Comparison of ENCODE assay signal across 8 mouse cellular contexts in the genomic region with DNA sequence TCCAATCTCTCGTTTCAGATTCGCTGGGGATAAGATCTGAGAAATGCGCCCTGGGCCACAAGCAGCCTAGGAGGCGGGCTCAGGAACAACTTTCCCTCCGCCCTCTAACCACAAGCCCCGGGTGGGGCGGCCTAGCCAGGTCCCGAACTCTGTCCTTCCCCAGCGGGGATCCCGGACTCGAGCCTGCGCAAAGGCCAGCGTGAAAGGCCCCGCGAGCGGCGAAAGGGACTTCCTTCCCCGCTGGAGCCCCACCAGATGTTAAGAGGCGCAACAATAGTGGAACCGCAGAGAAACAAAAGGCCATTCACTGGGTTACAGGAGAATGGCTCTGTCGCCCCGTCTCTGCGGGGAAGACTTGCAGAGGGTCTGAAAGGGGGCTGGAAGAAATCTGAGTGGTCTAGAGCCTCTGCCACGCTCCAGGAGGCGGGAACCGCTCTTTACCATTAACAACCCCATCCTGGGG. TPM values are rescaled to one million over a fixed set of nuclear protein-coding genes. Genes with fewer than 3 reads are reported as not detected.
A peak's percentile ranks its signal among the peaks of the same experiment; 100 is the strongest.
DNase-seq lines count a peak whose midpoint lies in the region; TF ChIP-seq lines count a peak whose summit lies in the region.

No protein-coding gene starts in this region.

- peak; percentile 81 for DNase-seq in forebrain, embryonic 10.5 days (ENCODE audit: extremely low spot score, low spot score)
- peak; percentile 53 to 54 for DNase-seq in heart, postnatal 14 days
- DNase-seq in kidney, postnatal 36 days, result peak; percentile 86 to 88
- DNase-seq in lung, postnatal 25 days (ENCODE audit: low spot score), result peak; percentile 75
- DNase-seq in ovary, postnatal 10 days (ENCODE audit: low spot score), result peak; percentile 60
- DNase-seq in thymus, postnatal 4 days, result peak; percentile 73

- peak overlapping the region; percentile 89 for H3K4me3 ChIP-seq in E14TG2a.4 (replicated peaks; ENCODE audit: low read length)
- H3K4me3 ChIP-seq in bone marrow macrophage, adult 2 months (ENCODE audit: insufficient read depth, low read length), result peak overlapping the region; percentile 78
- H3K4me3 ChIP-seq in forebrain, embryonic 10.5 days, result peak overlapping the region; percentile 73

- WGBS in forebrain, embryonic 10.5 days, result under 1% methylated on average over 26 of the region's 26 CpGs

- 0 out of 2 replicates have a peak overlapping the region, but pooled peaks have one; percentile 4 for H3K27ac ChIP-seq in bone marrow macrophage, adult 2 months (ENCODE audit: insufficient read depth, low read depth, low read length)
- peak overlapping the region; percentile 92 for H3K27ac ChIP-seq in forebrain, embryonic 10.5 days

- intact Hi-C loops in heart, postnatal 14 days (cut with DNase I), result loop anchor here (5.0 kb wide), 3 partner anchors 41 to 89 kb away; no protein-coding TSS in a partner anchor

- no peaks in the 10 kb centered on the region for H3K36me3 ChIP-seq in E14TG2a.4 (ENCODE audit: insufficient read depth, low read length)
- no peaks in the 10 kb centered on the region for H3K36me3 ChIP-seq in forebrain, embryonic 10.5 days (replicated peaks)

- H3K4me1 ChIP-seq in E14TG2a.4 (replicated peaks; ENCODE audit: low read depth, low read length), result peaks cover 17% of the 10 kb centered on the region
- peaks cover 14% of the 10 kb centered on the region; the same call in 1 of the 2 replicates for H3K4me1 ChIP-seq in bone marrow macrophage, adult 2 months (ENCODE audit: control insufficient read depth, insufficient read depth, low read length)
- H3K4me1 ChIP-seq in forebrain, embryonic 10.5 days, result peaks cover 37% of the 10 kb centered on the region

- TF ChIP-seq POLR2A in bone marrow macrophage, adult 2 months (IDR thresholded peaks at IDR 0.05; ENCODE audit: borderline replicate concordance, low read depth, low read length), result no peak

- H3K9me3 ChIP-seq in E14TG2a.4 (ENCODE audit: low read length), result no peaks in the 10 kb centered on the region
- no peaks in the 10 kb centered on the region for H3K9me3 ChIP-seq in forebrain, embryonic 10.5 days

- TF ChIP-seq CTCF in E14TG2a.4 (conservative IDR thresholded peaks at IDR 0.05; ENCODE audit: low read length), result no peak
- no peak for TF ChIP-seq CTCF in bone marrow macrophage, adult 2 months (IDR thresholded peaks at IDR 0.05; ENCODE audit: low read depth, low read length)

- H3K27me3 ChIP-seq in E14TG2a.4 (ENCODE audit: insufficient read depth, low read length), result peaks cover 15% of the 10 kb centered on the region
- peaks cover 15% of the 10 kb centered on the region for H3K27me3 ChIP-seq in forebrain, embryonic 10.5 days (ENCODE audit: poor library complexity, severe bottlenecking)

RNA-seq across cellular contexts. Expression of a gene that starts 1.1 kb away (rescaled TPM):
- polyA plus RNA-seq in bone marrow macrophage, adult 2 months (2012; ENCODE audit: insufficient read depth, insufficient read length, missing spikeins), result 11.4 and 11.7 TPM in 2 replicates
- 20.3 and 24.1 TPM in 2 replicates for polyA plus RNA-seq in forebrain, embryonic 10.5 days (2016; fragmentation: Nextera tagmentation; extraction: Ambion mirVana)
- total RNA-seq in heart, postnatal 14 days (2021), result 1 to 10 TPM; 1.1 to 1.8 TPM

RNA-seq across cellular contexts. Expression of a gene that starts 4.3 kb away (rescaled TPM):
- not detected in 2 replicates for polyA plus RNA-seq in bone marrow macrophage, adult 2 months (2012; ENCODE audit: insufficient read depth, insufficient read length, missing spikeins)
- polyA plus RNA-seq in forebrain, embryonic 10.5 days (2016; fragmentation: Nextera tagmentation; extraction: Ambion mirVana), result 0.39 and 0.67 TPM in 2 replicates
- total RNA-seq in heart, postnatal 14 days (2021), result not detected

Comparison
In these comparisons a context has a peak if more than half of its experiments do, and no peak if none do; other contexts are left out.
1. Peak in every context shown above with its lines: DNase-seq, H3K4me3 ChIP-seq and H3K27ac ChIP-seq.